Mouse (Mus musculus) thymus, adult 18-20 months (tissue): ENCODE measurements around the gene Cacna1d.

Source experiments
- DNase-seq, 2 experiments: peaks; one replicate each; pipeline ENCODE4 v3.0.0; 2022; ENCODE audit warnings: mixed read lengths in 2 of 2

Gene Cacna1d

DNA sequence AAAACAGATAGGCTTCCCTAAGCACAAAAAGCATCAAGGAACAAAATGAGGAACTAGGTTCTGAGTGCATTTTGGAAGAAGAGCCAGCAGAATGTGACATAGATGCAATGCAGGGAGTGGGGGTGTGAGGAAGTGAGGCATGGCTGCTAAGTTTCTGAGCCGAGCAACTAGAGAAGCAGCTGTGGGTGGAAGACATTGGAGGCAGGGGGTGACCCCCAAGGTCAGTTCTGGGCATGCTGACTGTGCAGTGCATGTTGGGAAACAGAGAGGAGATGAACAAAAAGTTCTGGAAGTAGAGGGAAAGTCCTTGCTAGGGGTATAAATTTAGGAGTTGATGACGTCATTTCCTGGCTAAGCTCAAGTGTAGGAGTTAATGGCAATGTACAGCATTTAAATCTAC is 33.4 kb downstream of the Cacna1d start:
- no peak for DNase-seq

GRCm38 (mm10) chr14:30457436-30457835 is 33.8 kb downstream of the Cacna1d start:
- no peak for DNase-seq

DNA sequence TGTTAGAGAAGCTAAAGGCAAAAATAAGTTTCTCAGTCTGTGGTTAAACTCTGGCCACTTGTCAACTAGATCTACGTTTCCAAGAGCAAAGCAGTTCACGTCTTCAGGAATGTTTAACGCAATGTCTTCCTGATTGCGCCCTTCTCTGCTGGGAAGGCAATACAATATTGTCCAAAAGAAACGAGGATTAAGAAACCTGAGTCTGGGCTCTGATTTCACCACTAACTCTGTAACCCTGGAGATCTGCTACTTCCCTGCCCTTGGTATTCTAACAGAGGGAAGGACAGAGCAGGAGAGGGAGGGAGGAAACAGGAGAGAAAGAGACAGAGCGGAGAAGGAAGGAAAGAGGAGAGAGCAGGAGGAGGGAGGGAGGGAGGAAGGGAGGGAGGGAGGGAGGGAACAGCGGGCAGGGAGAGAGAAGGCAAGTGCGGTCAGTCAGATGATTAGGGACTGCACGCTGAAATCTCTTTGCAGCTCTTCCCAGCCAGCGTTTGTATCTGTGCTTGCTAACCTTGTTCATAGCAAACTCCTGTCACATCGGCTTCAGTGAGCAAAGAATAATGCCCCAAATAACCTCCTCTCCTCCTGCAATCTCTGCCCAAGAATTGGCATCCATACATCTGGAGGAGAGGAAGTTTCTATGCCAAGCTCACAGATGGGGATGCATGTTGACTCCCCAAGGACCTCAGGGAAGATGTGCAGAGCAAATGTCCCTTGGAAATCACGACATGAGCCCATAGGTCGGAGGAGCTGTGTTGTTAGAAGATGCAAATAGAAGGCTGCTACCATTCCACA is 35.3 kb downstream of the Cacna1d start:
- DNase-seq: no peak

DNA sequence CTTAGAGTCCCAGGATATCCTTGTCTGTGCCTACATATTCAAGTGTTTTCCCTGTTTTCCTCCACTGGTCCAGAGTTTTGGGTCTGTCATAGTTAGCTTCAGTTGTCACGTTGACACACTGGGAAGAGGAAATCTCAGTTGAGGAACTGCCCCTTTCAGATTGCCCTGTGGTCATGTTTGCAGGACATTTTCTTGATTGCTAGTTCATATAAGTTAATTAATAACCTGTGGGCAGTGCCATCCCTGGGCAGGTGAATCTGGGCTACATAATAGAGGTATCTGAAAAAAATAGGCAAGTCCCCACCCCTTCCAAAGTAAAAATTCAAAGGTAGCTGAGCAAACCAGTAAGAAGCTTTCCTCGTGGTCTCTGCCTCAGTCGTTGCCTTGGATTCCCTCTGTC is 51.3 kb downstream of the Cacna1d start:
- no peak for DNase-seq

- DNase-seq: no peak
Measured at GRCm38 (mm10) chr14:30435316-30435715, 55.9 kb downstream of the Cacna1d start.

- DNase-seq: no peak
Measured at GRCm38 (mm10) chr14:30430446-30430845, 60.8 kb downstream of the Cacna1d start.

DNA sequence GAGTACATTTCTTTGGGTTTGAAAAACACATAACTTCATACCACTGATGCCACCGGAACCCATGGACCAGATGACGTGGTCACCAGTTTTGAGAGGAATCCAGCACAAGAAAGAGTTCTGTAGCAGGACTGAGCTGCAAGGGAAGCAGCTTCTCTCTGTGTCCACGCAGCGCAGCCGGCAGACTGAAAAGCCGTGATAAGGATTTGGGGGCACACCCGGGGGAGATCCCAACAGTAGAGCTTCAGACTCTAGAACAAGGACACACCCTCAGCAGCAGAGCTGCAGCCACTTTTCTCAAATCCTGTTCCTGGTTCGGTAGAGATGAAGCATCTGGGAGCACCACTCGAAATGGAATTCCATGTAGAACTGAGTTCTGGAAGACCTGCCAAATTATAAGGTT is 61.2 kb downstream of the Cacna1d start:
- DNase-seq: no peak

DNA sequence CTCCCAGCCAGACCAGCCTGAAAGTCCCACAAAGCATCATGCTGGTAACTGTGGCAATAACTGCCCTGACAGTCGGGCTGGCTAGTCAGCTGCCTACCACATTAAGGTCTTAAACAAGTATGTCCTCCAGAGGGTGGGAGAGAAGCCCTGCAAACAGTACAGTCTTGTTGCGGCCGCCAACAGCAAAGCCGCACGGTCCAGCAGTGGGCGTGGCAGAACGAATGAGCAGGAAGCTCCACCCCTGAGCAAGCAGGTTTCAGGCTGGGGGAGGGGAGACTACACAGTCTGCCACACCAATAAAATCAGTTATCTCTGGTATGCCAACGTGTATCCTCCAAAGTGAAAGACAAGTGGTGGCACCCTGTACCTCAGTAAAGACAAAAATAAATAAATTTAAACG is 61.6 kb downstream of the Cacna1d start:
- DNase-seq: no peak

DNA sequence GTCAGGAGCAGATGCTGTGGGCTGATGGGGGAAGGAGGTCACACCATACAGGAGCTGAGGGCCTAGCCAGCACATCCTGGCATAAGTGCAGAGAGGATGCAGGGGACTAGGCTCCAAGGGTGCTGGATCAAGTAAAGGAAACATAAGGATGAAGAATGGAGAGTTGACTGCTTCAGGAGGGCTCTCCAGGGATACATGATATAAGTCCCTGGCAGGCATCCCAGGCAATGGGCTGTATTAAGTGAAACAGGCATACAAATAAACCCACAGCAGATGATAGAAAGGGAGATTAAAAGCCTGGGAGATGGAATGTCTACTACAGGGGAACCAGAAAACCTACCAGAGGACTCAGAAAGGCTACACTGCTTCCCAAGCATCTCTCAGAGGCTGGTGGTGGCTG is 62.5 kb downstream of the Cacna1d start:
- DNase-seq: no peak

GRCm38 (mm10) chr14:30425876-30426275 is 65.4 kb downstream of the Cacna1d start:
- no peak for DNase-seq

DNA sequence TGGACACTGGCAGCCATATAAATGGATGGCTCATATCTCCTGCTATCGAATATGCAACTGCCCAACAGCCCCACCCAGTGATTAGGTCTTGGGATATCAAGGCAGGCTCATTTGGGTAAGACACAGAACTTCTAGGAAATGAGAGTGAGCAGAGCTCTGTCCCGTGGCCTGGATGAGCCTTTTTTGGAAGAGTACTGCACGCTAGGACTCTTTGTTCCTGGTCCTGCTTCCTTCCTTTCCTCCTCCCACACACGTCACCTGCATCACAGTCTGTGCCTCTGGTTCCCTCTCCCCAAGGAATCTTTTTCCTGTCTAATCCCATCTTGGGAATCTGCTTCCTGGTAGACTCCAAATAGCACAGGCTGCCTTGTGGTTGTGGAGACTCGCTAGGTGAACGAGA is 66.1 kb downstream of the Cacna1d start:
- no peak for DNase-seq

- DNase-seq: no peak
Measured at GRCm38 (mm10) chr14:30424638-30425037, 66.6 kb downstream of the Cacna1d start.

GRCm38 (mm10) chr14:30422376-30423140 is 68.7 kb downstream of the Cacna1d start:
- DNase-seq: no peak

DNA sequence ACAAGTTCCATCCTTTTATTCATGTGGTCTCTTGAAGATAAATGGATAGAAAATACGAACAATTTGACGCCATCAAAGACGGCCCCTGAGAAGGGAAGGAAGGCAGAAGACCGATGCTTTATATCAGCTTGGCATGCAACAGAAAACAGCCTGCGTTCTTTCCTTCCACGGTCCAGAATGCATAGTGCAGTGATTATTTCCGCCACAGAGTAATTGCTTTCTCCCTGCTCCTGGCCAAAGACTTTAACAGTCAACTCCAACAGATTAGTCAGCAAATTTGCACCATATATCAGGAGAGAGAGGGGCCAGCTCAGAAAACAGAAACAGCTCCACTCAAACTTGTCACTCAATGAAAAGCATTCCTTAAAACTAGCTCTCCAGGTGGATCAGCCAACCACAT is 71.8 kb downstream of the Cacna1d start:
- DNase-seq: no peak

DNA sequence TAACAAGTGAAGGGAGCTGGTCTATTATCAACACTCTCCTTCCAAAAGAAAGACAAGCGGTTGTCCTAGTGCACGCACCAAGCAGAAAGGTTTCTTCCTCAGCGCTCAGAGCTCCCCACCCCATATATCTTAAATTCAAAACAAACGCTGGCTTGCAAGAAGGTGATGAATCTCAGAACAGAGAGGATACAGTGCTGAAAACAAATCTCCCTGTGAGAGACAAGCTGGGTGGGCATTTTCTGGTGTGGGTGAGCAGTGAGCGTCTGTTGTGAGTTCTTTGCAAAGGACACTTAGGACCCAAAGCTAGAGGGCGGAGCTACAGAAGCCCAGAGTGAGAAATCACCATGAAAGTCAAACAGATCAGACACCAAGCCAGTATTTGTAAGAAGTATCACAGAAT is 72.2 kb downstream of the Cacna1d start:
- DNase-seq: no peak

GRCm38 (mm10) chr14:30415830-30416229 is 75.4 kb downstream of the Cacna1d start:
- no peak for DNase-seq

- DNase-seq: no peak
Measured at GRCm38 (mm10) chr14:30414131-30414530, 77.1 kb downstream of the Cacna1d start.

GRCm38 (mm10) chr14:30409331-30409730 is 81.9 kb downstream of the Cacna1d start:
- DNase-seq: no peak

GRCm38 (mm10) chr14:30405456-30406225 is 85.6 kb downstream of the Cacna1d start:
- DNase-seq: no peak

- no peak for DNase-seq
Measured at GRCm38 (mm10) chr14:30378306-30378705, 112.9 kb downstream of the Cacna1d start.

- no peak for DNase-seq
Measured at GRCm38 (mm10) chr14:30372878-30373277, 118.4 kb downstream of the Cacna1d start.

DNA sequence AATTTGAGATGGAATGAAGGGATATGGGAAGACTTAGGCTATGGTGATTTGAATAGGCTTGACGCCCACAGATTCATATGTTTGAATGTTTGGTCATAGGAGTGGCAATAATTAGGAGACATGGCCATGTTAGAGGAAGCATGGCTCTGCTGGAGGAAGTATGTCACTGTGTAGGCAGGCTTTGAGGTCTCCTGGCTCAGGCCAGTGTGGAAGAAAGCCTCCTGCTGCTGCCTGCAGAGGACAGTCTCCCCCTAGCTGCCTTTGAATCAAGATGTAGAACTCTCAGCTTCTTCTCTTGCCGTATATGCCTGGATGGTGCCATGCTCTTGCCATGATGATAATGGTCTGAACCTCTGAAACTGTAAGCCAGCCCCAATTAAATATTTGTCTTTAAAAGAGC is 120.2 kb downstream of the Cacna1d start:
- DNase-seq: no peak

DNA sequence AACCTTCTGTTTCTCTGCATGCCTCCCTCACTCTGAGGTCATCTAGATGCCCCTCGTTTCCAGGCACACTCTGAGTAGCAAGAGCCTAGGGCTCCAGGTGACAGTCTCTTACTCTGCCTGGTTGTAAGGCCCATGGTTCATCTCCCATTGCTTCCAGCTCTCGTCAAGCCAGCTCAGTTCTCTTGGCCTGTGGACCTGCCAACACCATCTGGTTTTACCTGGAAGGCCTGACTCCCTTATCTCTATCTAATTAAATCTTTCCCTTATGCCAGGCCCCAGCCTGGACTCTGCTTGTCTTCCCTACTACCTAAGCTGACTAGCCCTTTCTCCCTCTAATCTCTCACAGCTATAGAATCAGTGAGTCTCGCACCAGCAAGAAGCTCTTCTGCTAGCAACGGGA is 124.2 kb downstream of the Cacna1d start:
- no peak for DNase-seq

GRCm38 (mm10) chr14:30365866-30366265 is 125.4 kb downstream of the Cacna1d start:
- DNase-seq: no peak
